Mouse (Mus musculus): ENCODE data around the gene Rarb.
A peak's percentile ranks its signal among the peaks of the same experiment; 100 is the strongest.

The Rarb gene

DNA sequence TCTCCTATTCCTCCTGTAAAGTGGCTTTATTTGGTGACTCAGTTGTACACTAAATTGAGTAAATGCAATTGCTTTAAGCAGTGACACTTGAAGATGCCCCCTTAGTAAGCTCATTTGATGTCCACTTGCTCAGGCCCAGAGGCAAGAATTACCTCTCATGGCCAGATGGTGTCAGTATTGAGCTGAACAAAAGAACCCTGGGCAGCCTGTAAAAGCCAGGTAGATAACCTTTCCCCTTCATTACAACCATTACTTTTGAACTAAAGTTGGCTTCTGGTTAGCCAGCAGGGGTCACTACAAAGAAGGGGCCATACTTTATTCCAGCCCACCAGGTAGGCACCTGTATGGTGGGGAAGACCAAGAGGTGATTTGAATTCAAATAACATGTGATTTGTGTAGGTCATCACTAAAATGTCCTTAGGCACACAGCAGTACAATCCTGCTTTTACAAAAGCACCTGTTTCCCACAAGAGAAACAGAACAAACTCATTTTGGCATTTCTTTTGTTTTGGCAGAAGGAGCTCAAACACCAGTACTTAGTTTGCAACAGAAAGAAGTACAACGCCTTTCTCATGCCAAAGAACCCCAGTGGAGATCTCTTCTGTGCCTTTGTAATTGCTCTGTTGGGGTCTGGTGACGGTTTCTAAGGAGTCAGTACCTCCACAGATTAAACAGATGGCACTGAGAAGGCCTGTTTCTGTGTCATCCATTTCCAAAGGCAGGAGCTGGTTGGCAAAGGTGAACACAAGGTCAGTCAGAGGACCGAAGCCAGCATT is 384.4 kb downstream of the Rarb start:
- DNase-seq (ENCODE audit: low spot score): peak; percentile 52

DNA sequence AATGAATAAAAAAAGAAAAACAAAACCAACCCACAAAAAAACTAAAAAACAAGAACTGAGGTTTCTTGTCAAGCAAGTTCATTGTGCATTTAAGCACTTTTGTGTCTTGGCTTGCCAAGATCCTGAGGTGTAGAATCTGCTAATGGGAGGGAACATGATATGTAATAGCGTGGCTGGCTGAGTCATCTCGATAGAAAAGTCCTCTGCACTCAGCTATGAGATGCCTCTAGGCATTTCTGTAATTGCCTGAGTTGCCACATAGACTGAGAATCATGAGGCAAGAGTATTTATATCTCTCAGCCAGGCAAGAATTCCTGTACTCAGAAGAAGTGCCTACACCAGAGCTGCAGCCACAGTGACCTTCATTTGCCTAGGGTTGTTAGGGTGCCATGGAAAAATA is 385.8 kb downstream of the Rarb start:
- DNase-seq (ENCODE audit: low spot score): no peak

DNA sequence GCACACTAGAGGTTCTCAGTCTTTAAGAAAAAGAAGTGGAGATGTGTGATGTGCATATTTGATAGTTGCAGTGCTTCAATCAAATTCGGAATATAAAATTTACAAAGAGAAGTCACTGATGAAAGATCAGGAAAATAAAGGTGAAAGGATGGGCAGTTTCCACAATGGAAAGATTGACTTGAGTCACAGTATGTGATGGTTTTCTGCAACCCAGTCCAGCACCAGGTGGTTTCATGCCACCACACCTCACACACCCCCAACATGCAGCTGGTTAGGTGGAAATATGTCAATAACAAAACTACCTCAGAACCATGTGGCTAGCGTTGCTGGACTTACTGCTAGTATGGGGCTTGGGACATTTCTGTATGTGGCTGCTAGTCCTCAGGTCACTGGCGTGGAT is 386.4 kb downstream of the Rarb start:
- no peak for DNase-seq (ENCODE audit: low spot score)

DNA sequence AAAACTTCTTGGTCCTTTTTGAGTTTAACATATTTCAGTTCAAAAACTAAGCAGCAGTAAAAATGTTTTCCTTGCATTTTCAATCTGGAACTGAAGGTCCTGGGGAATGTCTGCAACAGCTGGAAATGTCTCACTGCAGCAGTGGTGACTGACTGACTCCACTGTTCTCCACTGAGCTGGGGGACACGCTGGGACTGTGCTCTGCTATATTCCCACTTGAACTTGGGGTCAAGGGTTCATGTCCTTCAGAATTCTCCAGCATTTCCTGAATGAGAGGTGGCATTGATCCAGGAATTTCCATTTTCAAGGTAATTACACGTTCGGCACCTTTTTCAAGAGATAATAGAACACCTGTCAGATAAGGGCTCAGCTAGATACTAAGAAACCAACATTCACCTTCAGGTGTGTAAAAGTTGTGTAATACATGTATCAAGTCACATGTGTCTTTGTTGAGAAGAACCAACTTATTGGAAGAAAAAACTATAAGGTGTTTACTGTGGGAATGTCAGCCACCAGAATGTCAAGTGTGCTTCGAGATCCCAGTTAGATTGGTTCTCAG is 386.9 kb downstream of the Rarb start:
- DNase-seq (ENCODE audit: low spot score): no peak

DNA sequence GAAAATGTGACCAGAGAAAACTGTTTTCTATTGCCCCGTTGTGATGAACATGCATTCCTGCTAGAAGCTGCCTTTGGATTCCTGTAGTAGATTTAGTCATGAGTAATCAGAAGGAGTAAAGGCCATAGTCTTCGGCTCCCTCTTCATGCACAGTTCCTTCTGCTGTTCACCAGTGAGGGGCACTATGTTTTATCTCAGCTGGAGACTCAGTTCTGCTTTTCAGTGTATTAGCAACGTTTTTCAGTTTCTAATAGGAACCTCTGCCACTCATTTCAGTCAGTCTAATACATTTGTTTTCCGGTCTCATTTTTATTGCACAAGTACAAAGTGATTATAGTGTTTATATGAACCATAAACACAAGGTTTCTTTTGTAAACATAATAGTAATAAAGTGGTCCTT is 391.4 kb downstream of the Rarb start:
- DNase-seq (ENCODE audit: low spot score): no peak

DNA sequence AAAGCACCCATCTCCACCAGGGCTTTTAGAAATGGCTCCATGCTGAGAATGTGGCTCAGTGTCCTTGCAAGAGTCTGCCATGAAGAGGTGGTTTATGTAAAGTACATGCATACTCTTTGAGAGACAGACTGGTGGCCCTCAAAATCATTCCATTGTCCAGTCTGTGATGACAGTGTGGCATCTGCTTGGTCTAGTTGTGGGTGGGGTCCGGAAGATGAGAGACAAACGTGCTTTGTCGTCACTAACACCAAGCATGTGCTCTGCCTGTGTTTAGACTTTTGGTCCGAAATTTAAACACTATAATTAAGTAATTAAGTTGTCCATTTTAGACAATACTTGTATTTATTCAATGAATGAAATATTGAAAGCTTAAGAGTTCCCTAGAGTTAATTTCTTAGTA is 404.8 kb downstream of the Rarb start:
- DNase-seq (ENCODE audit: low spot score): no peak

DNA sequence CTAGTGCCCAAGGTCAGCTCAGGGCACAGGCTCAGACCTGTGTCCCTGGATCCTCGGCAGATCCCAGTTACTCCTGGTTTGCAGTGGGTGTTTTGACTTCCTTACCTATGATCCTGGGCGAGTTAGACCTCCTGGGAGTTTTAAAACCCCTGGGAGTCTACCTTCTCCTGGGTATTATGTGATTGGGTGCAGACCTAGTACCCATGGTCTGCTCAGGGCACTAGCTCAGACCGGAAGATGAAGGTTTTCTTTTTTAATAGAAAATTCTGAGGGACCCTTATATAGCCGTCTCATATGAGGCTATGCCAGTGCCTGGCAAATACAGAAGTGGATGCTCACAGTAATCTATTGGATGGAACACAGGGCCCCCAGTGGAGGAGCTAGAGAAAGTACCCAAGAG is 413.8 kb downstream of the Rarb start:
- DNase-seq (ENCODE audit: low spot score): no peak

DNA sequence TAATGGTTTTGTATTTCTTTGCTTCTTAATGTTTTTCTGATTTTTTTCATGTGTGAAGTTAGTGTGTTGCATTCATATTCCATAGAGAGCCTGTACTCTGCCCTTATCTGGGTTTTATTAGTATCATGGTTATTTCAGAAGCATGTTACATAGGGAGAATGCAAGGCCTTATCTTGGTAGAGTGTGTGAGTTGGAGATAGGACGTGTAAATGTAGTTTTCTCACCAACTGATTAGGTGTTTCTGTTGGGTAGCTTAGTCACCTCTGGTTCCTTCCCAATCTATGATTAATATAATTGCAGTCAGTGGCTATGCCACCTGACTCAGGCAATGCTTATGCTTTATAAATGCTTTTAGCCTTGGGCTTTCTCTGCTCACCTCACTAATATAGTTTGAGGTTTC is 434.2 kb downstream of the Rarb start:
- no peak for DNase-seq (ENCODE audit: low spot score)

All from urinary bladder, postnatal 25 days (tissue).